Mouse (Mus musculus) ES-E14 (cell line): ENCODE measurements around the gene Kank2. TPM values are rescaled to one million over a fixed set of nuclear protein-coding genes. Genes with fewer than 3 reads are reported as not detected.

ENCODE experiments used
- DNase-seq: peaks from one replicate; pipeline ENCODE4 v3.0.0-alpha.2; 2013; ENCODE audit warnings: low read depth, low spot score
- H3K27ac ChIP-seq: 2 replicates; pipeline ENCODE4 v1.5.1; 2012; ENCODE audit warnings: low read depth, mild to moderate bottlenecking, low read length, moderate library complexity, mixed read lengths; ENCODE audit not compliant: poor library complexity, insufficient read depth, severe bottlenecking
- H3K36me3 ChIP-seq: 2 replicates; pipeline ENCODE4 v1.6.1; 2012; ENCODE audit warnings: mild to moderate bottlenecking, low read length, moderate library complexity, mixed read lengths; ENCODE audit not compliant: control insufficient read depth, poor library complexity, insufficient read depth, severe bottlenecking
- H3K4me1 ChIP-seq, 2 experiments: fragments of 150-350 bp in 1 of 2; sonication (generic) in 1 of 2; 2 replicates each; pipeline ENCODE4 v1.6.1; 2012; ENCODE audit warnings: low read length in 2 of 2, mild to moderate bottlenecking in 1 of 2, mixed read lengths in 1 of 2; ENCODE audit not compliant: control insufficient read depth in 2 of 2, insufficient read depth in 2 of 2, poor library complexity in 1 of 2
- H3K4me3 ChIP-seq, 2 experiments: fragments of 150-350 bp in 1 of 2; sonication (generic) in 1 of 2; 2 replicates each; pipeline ENCODE4 v1.5.1; 2012; ENCODE audit warnings: low read length in 2 of 2, low read depth in 1 of 2, mild to moderate bottlenecking in 1 of 2, mixed read lengths in 1 of 2; ENCODE audit not compliant: insufficient read depth in 1 of 2, poor library complexity in 1 of 2, severe bottlenecking in 1 of 2
- H3K9ac ChIP-seq: 2 replicates; pipeline ENCODE4 v1.6.1; 2012; ENCODE audit warnings: low read depth, mild to moderate bottlenecking, low read length, mixed read lengths; ENCODE audit not compliant: poor library complexity, insufficient read depth, severe bottlenecking
- H3K9me3 ChIP-seq: fragments of 150-350 bp; sonication (generic); 2 replicates; pipeline ENCODE4 v1.6.1; 2012; ENCODE audit warnings: low read depth, mild to moderate bottlenecking, low read length; ENCODE audit not compliant: control insufficient read depth, insufficient read depth
- CHD2 ChIP-seq: IDR thresholded peaks from 2 replicates; pipeline ENCODE4 v1.6.1; 2014; ENCODE audit warnings: mild to moderate bottlenecking, low read depth, low read length, inconsistent platforms
- HCFC1 ChIP-seq: IDR thresholded peaks from 2 replicates; pipeline ENCODE4 v1.6.1; 2012; ENCODE audit warnings: low read length, inconsistent platforms, borderline replicate concordance; ENCODE audit not compliant: insufficient read depth
- MAFK ChIP-seq: IDR thresholded peaks from 2 replicates; pipeline ENCODE4 v1.6.1; 2014; ENCODE audit warnings: mild to moderate bottlenecking, low read depth, low read length, inconsistent platforms; ENCODE audit not compliant: insufficient read depth
- ZC3H11A ChIP-seq: IDR thresholded peaks from 2 replicates; pipeline ENCODE4 v1.6.1; 2012; ENCODE audit warnings: low read depth, mild to moderate bottlenecking, inconsistent platforms, low read length, borderline replicate concordance
- ZNF384 ChIP-seq: IDR thresholded peaks from 2 replicates; pipeline ENCODE4 v1.6.1; 2012; ENCODE audit warnings: low read depth, low read length, inconsistent platforms
- in situ Hi-C, 2 experiments: fragments of 600-800 bp; cut with MboI; formaldehyde crosslinking; loops; one replicate each; pipeline ENCODE4 v1.15.1; 2025; ENCODE audit warnings: low sequenced_read_pairs in 2 of 2, inconsistent platforms in 1 of 2; ENCODE audit not compliant: unreplicated experiment in 2 of 2
- total RNA-seq: library from RNA; depleted of rRNA; stranded (reverse); fragments of 300-350 nt; gene quantifications from 2 replicates; pipeline ENCODE4 v1.2.3, GENCODE M21; 2012

Gene Kank2
- total RNA-seq, 1 experiment = 32.6 TPM

DNA sequence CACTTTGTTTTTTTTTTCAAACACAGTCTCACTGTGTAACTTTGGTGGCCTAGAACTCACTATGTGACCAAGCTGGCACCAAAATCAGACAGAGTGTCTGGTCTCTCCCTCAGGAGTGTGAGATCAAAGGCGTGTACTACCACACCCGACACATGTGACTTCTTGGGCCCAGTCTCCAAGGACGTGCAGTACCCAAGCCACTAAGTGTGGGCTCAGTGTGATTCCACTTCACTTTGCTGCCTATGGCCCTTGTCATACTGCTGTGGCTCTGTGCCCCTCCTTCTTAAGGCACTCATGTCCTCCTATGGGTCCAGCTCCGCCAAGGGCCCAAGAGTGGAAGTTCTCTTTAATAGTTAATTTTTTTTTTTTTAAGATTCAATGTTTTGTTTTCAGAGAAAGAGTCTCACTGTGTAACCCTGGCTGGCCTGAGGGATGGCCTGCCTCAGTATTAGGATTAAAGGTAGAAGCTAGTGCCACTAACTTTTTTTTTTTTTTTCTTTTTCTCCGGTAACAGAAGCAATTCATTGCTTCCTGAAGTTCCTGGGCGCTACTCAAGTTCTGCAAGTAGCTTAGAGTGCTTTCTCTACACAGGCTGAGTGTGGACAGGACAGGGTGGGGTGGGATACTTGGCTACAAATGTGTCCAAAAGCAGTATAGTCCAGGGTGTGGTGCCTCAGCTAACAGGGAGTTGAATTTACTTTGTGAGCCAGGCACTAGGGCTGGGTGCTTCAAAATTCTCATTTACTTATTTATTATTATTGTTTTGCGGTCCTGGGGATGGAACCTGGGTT lies 13.8 kb downstream of the Kank2 start:
- in situ Hi-C loops = loop anchor here in 1 of 2 experiments (10.0 kb wide), 1 partner anchor 440 kb away; the partner anchor contains the start of gene Zfp809
- no peak for DNase-seq
- no peak for TF ChIP-seq ZC3H11A
- no peak for TF ChIP-seq ZNF384
- no peak for TF ChIP-seq CHD2
- no peak for TF ChIP-seq MAFK
- no peak for TF ChIP-seq HCFC1
- H3K4me3 ChIP-seq = no peak overlapping the region
- no peak overlapping the region for H3K27ac ChIP-seq
- no peaks in the 10 kb centered on the region for H3K9me3 ChIP-seq
- peaks cover 30% of the 10 kb centered on the region for H3K36me3 ChIP-seq
- H3K9ac ChIP-seq = no peak overlapping the region
- peaks cover 6 to 10% of the 10 kb centered on the region in 2 experiments for H3K4me1 ChIP-seq

GRCm38 (mm10) chr9:21781657-21782468 lies 16.7 kb downstream of the Kank2 start:
- no peaks in the 10 kb centered on the region for H3K9me3 ChIP-seq
- no peak for TF ChIP-seq MAFK
- no peak for TF ChIP-seq HCFC1
- no peak for TF ChIP-seq CHD2
- no peak for TF ChIP-seq ZC3H11A
- no peak for TF ChIP-seq ZNF384
- H3K4me3 ChIP-seq = no peak overlapping the region
- no peak for DNase-seq
- peaks cover 44% of the 10 kb centered on the region for H3K36me3 ChIP-seq
- in situ Hi-C loops = loop anchor here in 1 of 2 experiments (10.0 kb wide), 1 partner anchor 443 kb away; the partner anchor contains the start of gene Zfp809
- peaks cover 2 to 4% of the 10 kb centered on the region in 2 experiments; a peak in 2 of 4 replicates for H3K4me1 ChIP-seq
- H3K27ac ChIP-seq = no peak overlapping the region
- H3K9ac ChIP-seq = no peak overlapping the region

DNA sequence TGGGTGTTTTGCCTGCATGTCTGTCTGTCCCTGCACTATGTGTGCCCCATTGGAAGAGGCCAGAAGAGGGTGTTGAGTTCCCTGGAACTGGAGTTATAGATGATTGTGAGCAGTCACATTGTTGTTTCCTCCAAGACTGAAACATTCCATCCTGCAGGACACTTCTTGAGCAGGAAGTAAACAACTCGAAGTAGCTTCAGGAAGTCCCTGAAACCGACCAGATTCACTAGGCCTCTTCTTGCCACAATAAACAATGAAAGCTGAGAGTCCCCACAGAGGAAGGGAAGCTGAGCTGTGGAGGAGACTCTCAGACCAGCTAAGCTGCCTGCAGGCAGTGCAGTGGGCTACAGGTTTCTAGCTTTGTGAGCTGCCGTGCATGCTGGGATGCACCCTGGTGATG lies 20.8 kb downstream of the Kank2 start:
- H3K4me1 ChIP-seq = peaks cover 6 to 12% of the 10 kb centered on the region in 2 experiments; a peak in 1 of 4 replicates
- no peaks in the 10 kb centered on the region for H3K9me3 ChIP-seq
- in situ Hi-C loops = no loop called here
- H3K4me3 ChIP-seq = no peak overlapping the region
- DNase-seq = no peak
- TF ChIP-seq ZNF384 = no peak
- no peak for TF ChIP-seq MAFK
- no peak for TF ChIP-seq HCFC1
- TF ChIP-seq ZC3H11A = no peak
- TF ChIP-seq CHD2 = no peak
- H3K27ac ChIP-seq = no peak overlapping the region
- H3K36me3 ChIP-seq = peaks cover 53% of the 10 kb centered on the region
- no peak overlapping the region for H3K9ac ChIP-seq

DNA sequence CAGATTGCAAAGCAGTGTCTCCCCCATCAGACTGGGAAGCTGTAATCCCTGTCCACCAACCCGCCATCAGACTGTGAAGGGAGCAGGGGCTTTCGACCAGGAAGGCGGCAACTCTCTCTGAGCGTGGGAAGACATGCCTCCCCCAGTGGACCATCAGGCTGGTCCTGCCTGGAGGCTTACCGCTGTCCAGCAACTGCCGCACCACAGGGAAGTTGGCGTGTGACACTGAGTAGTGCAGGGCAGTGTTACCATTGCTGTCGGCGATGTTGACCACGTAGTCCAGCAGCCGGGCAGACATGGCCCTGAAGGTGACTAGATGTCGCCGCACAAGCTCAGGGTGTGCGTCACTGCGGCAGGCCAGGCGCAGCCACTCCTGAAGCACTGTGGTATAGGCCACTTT lies 24.2 kb downstream of the Kank2 start:
- DNase-seq = no peak
- Histone ChIP-seq H3K36me3 (peaks cover 53% of the 10 kb centered on the region), H3K4me1 (peaks cover 7 to 17% of the 10 kb centered on the region in 2 experiments; a peak in 2 of 4 replicates), H3K27ac (peak overlapping the region; percentile 8; the same call in 1 of the 2 replicates), H3K4me3 (peak overlapping the region in 1 of 2 experiments; percentile 15; a peak in 1 of 4 replicates), H3K9ac (peak overlapping the region; percentile 2; the same call in 1 of the 2 replicates), H3K9me3 (no peaks in the 10 kb centered on the region)
- TF ChIP-seq ZNF384 (no peak), HCFC1 (no peak), ZC3H11A (no peak), CHD2 (no peak), MAFK (no peak)
- in situ Hi-C loops = no loop called here
